Mouse (Mus musculus) forebrain, embryonic 14.5 days (tissue): ENCODE results near the gene Efemp1. TPM values are rescaled to one million over a fixed set of nuclear protein-coding genes. Genes with fewer than 3 reads are reported as not detected.

Experiments
- ATAC-seq: fragments of 200-750 bp; cut with Nextera tagmentation; 2 replicates; pipeline ENCODE4 v1.8.0; 2017; ENCODE audit warnings: mild to moderate bottlenecking, moderate library complexity
- DNase-seq: peaks from one replicate; pipeline ENCODE4 v3.0.0-alpha.2; 2015; ENCODE audit warnings: low spot score
- H3K27ac ChIP-seq: fragments of 300-500 bp; sonication (generic); 2 replicates; pipeline ENCODE4 v1.5.1; 2014; ENCODE audit warnings: low read depth, mild to moderate bottlenecking, control low read depth, low read length, moderate library complexity
- H3K27me3 ChIP-seq: fragments of 300-500 bp; sonication (generic); replicated peaks from 2 replicates; pipeline ENCODE4 v1.6.1; 2014; ENCODE audit warnings: low read length, control low read depth, mixed read lengths; ENCODE audit not compliant: control insufficient read depth, insufficient read depth
- H3K36me3 ChIP-seq: fragments of 300-500 bp; sonication (generic); 2 replicates; pipeline ENCODE4 v1.6.1; 2014; ENCODE audit warnings: low read length, control low read depth; ENCODE audit not compliant: control insufficient read depth, insufficient read depth
- H3K4me1 ChIP-seq: fragments of 300-500 bp; sonication (generic); 2 replicates; pipeline ENCODE4 v1.6.1; 2014; ENCODE audit warnings: antibody characterized with exemption, low read length, control low read depth; ENCODE audit not compliant: control insufficient read depth, insufficient read depth
- H3K4me2 ChIP-seq: fragments of 300-500 bp; sonication (generic); 2 replicates; pipeline ENCODE4 v1.6.1; 2014; ENCODE audit warnings: mild to moderate bottlenecking, control low read depth, low read length
- H3K4me3 ChIP-seq: fragments of 300-500 bp; sonication (generic); 2 replicates; pipeline ENCODE4 v1.5.1; 2014; ENCODE audit warnings: low read depth, low read length, control low read depth
- H3K9ac ChIP-seq: fragments of 300-500 bp; sonication (generic); 2 replicates; pipeline ENCODE4 v1.6.1; 2014; ENCODE audit warnings: mild to moderate bottlenecking, low read length, control low read depth, moderate library complexity
- H3K9me3 ChIP-seq: fragments of 300-500 bp; sonication (generic); replicated peaks from 2 replicates; pipeline ENCODE4 v1.6.1; 2016; ENCODE audit warnings: low read length, control low read depth, mixed read lengths; ENCODE audit not compliant: control insufficient read depth
- WGBS: fragments of 180-500 bp; shearing (Covaris S2); extraction: QIAGEN DNeasy Blood & Tissue Kit; methylation state at CpG from one replicate; pipeline ENCODE4 v1.1.7; 2014; 5-methylcytosine and 5-hydroxymethylcytosine counted together
- polyA plus RNA-seq: library from polyadenylated mRNA; unstranded; fragments of >200 nt; fragmentation: Nextera tagmentation; extraction: Ambion mirVana; gene quantifications from 2 replicates; pipeline ENCODE4 v1.2.1, GENCODE M21; 2014

Efemp1 gene
- polyA plus RNA-seq, 1 experiment from 2014 or later, result 4.9 TPM

DNA sequence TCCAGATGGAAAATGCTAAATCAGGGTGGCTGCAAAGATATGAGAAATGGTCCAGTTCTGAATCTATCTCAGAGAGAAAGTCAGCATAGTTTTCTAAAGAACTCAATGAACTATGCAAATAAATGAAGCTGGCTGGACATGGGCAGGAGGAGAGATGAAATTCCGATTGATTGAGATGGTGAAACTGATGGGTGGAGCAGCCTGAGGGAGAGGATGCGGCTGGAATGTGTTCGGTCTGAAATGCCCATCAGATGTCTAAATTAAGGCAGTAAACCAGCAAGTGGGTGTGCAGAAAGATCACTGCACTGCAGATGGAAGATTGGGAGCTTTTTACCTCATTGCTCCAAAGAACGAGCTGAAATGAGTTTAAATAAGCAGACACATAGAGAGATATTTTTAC is 1.4 kb upstream of the Efemp1 start:
- Histone ChIP-seq H3K9me3 (no peaks in the 10 kb centered on the region), H3K4me3 (no peak overlapping the region), H3K4me2 (no peak overlapping the region), H3K36me3 (no peaks in the 10 kb centered on the region), H3K4me1 (peaks cover 7% of the 10 kb centered on the region; the same call in 1 of the 2 replicates), H3K9ac (no peak overlapping the region), H3K27me3 (0 out of 2 replicates have a peak, but pooled peaks cover 4% of the 10 kb centered on the region), H3K27ac (no peak overlapping the region)
- 83% methylated on average over 4 of the region's 4 CpGs for WGBS
- no peak for ATAC-seq
- DNase-seq, result no peak

DNA sequence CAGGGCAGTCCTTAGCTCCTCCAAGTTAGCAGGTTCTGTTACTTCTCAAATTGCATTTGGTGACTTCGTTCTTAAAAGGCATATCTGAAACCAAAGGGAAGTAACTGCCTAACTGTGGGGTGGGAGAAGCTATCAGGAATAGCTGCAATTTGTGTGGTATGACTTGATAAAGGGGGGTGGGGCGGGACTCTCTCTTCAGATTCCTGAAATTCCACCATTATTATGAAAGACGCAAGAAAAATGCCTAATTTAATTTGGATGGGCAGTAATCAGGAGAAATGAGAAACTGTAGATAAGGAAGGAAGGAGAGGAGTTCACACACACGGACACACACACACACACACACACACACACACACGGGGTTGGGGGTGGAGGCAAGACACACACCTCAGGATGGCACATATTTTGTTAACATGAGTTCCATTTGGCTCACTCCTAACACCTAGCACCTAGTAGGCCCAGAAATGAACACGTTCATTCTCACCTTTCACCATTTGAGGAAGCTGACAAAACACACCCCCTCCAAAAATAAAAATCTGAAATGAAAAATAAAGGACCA is 564 bp upstream of the Efemp1 start:
- Histone ChIP-seq H3K4me3 (peak overlapping the region; percentile 28), H3K4me2 (peak overlapping the region; percentile 80), H3K9ac (no peak overlapping the region), H3K4me1 (peaks cover 7% of the 10 kb centered on the region; the same call in 1 of the 2 replicates), H3K9me3 (no peaks in the 10 kb centered on the region), H3K27ac (no peak overlapping the region), H3K36me3 (no peaks in the 10 kb centered on the region), H3K27me3 (0 out of 2 replicates have a peak, but pooled peaks cover 4% of the 10 kb centered on the region)
- WGBS, result 40% methylated on average over 6 of the region's 6 CpGs
- no peak for DNase-seq
- ATAC-seq, result no peak

GRCm38 (mm10) chr11:28859125-28859524 is 6.1 kb downstream of the Efemp1 start:
- Histone ChIP-seq H3K4me2 (no peak overlapping the region), H3K9me3 (no peaks in the 10 kb centered on the region), H3K27ac (no peak overlapping the region), H3K36me3 (no peaks in the 10 kb centered on the region), H3K9ac (no peak overlapping the region), H3K4me3 (no peak overlapping the region), H3K27me3 (no peaks in the 10 kb centered on the region), H3K4me1 (no peaks in the 10 kb centered on the region)
- DNase-seq, result no peak
- no peak for ATAC-seq

GRCm38 (mm10) chr11:28869129-28869528 is 16.1 kb downstream of the Efemp1 start:
- Histone ChIP-seq H3K9me3 (no peaks in the 10 kb centered on the region), H3K27ac (no peak overlapping the region), H3K27me3 (no peaks in the 10 kb centered on the region), H3K4me1 (no peaks in the 10 kb centered on the region), H3K36me3 (no peaks in the 10 kb centered on the region), H3K4me3 (no peak overlapping the region), H3K4me2 (no peak overlapping the region), H3K9ac (no peak overlapping the region)
- peak; percentile 5 for DNase-seq
- no peak for ATAC-seq
- 71% methylated on average over 2 of the region's 2 CpGs for WGBS

DNA sequence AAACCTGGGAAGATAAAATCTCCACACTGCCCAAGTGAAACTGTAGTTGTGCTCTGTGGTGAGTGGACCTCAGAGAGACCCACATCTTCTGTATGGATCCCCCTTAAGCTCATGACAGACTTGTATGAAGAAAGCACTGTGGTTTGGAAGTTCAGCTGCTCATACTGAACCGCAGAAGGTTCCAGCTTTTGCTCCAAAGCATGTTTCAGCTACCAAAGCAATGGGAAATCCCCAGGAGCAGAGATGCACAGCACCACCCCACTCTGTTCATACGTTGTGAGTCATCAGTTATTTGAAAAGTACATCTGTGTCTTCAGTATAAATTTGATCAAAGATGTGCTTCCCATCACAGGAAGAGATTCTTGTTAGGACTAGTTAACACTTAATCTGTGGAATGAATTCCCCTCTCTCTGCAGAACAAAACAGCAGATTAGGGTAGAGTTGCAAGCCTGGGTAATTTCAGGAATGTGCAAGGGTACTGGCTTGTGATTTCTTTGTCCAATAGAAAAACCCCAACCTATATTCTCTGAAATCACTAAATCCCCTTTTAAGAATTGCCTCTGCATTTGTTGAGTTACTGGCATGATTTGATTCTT is 28.5 kb downstream of the Efemp1 start:
- no peaks in the 10 kb centered on the region for H3K9me3 ChIP-seq
- no peak overlapping the region for H3K4me2 ChIP-seq
- H3K9ac ChIP-seq, result no peak overlapping the region
- H3K27ac ChIP-seq, result no peak overlapping the region
- no peaks in the 10 kb centered on the region for H3K27me3 ChIP-seq
- H3K36me3 ChIP-seq, result no peaks in the 10 kb centered on the region
- DNase-seq (no peak), ATAC-seq (no peak)
- H3K4me3 ChIP-seq, result no peak overlapping the region
- whole genome bisulfite sequencing, result 60% methylated on average over 2 of the region's 2 CpGs
- no peaks in the 10 kb centered on the region for H3K4me1 ChIP-seq

GRCm38 (mm10) chr11:28883106-28883505 is 30.1 kb downstream of the Efemp1 start:
- Histone ChIP-seq H3K27me3 (no peaks in the 10 kb centered on the region), H3K9me3 (no peaks in the 10 kb centered on the region), H3K27ac (no peak overlapping the region), H3K4me3 (no peak overlapping the region), H3K4me2 (no peak overlapping the region), H3K36me3 (no peaks in the 10 kb centered on the region), H3K4me1 (no peaks in the 10 kb centered on the region), H3K9ac (no peak overlapping the region)
- DNase-seq, result no peak
- 57% methylated on average over 4 of the region's 4 CpGs for WGBS
- no peak for ATAC-seq

- WGBS, result 79% methylated on average over 1 of the region's 1 CpGs
- H3K4me3 ChIP-seq, result no peak overlapping the region
- no peaks in the 10 kb centered on the region for H3K36me3 ChIP-seq
- no peaks in the 10 kb centered on the region for H3K9me3 ChIP-seq
- no peaks in the 10 kb centered on the region for H3K4me1 ChIP-seq
- DNase-seq (no peak), ATAC-seq (no peak)
- H3K4me2 ChIP-seq, result no peak overlapping the region
- no peaks in the 10 kb centered on the region for H3K27me3 ChIP-seq
- no peak overlapping the region for H3K9ac ChIP-seq
- H3K27ac ChIP-seq, result no peak overlapping the region
Observed at GRCm38 (mm10) chr11:28889538-28889937, 36.5 kb downstream of the Efemp1 start.

- WGBS, result 62% methylated on average over 5 of the region's 5 CpGs
- no peak for DNase-seq
- H3K4me3 ChIP-seq, result no peak overlapping the region
- H3K27ac ChIP-seq, result no peak overlapping the region
- no peaks in the 10 kb centered on the region for H3K36me3 ChIP-seq
- no peak for ATAC-seq
- no peaks in the 10 kb centered on the region for H3K9me3 ChIP-seq
- H3K4me1 ChIP-seq, result no peaks in the 10 kb centered on the region
- H3K9ac ChIP-seq, result no peak overlapping the region
- no peak overlapping the region for H3K4me2 ChIP-seq
- H3K27me3 ChIP-seq, result no peaks in the 10 kb centered on the region
Observed at GRCm38 (mm10) chr11:28891515-28891914, 38.5 kb downstream of the Efemp1 start.

GRCm38 (mm10) chr11:28899420-28899819 is 46.4 kb downstream of the Efemp1 start:
- H3K9me3 ChIP-seq, result no peaks in the 10 kb centered on the region
- no peak overlapping the region for H3K4me3 ChIP-seq
- H3K27ac ChIP-seq, result no peak overlapping the region
- H3K9ac ChIP-seq, result no peak overlapping the region
- no peaks in the 10 kb centered on the region for H3K36me3 ChIP-seq
- H3K4me2 ChIP-seq, result no peak overlapping the region
- DNase-seq, result peak; percentile 73
- no peaks in the 10 kb centered on the region for H3K27me3 ChIP-seq
- ATAC-seq, result peak; percentile 46; the same call in 1 of the 2 replicates
- no peaks in the 10 kb centered on the region for H3K4me1 ChIP-seq
- WGBS, result 24% methylated on average over 1 of the region's 1 CpGs
